Mouse (Mus musculus): Measurements from ENCODE around the gene Osbpl9. TPM values are rescaled to one million over a fixed set of nuclear protein-coding genes. Genes with fewer than 3 reads are reported as not detected.

Gene Osbpl9
- polyA plus RNA-seq, 1 experiment from 2014 or later: 87.9 TPM

DNA sequence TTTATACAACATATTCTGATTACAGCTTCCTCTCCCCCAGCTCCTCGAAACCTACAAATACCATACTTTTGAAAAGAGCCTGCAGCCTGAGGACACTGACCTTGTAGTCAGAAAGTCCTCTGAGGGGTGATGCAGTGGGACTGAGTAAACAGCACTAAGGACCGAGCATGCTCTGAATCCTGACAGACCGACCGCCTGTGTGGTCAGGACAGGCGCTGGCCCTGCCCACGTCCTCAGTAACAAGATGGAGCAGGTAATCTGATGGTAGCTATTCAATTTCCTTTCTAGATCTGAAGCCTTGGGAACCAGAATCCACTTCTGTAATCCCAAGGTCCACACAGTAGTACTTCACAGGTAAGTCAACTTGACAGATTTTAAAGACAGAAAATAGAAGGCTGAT lies 93.1 kb downstream of the Osbpl9 start:
- no peak for ATAC-seq (ENCODE audit: low FRiP score)
- WGBS: 84% methylated on average over 6 of the region's 6 CpGs
- no peak overlapping the region for H3K9ac ChIP-seq
- H3K4me2 ChIP-seq (replicated peaks): no peak overlapping the region
- no peak overlapping the region for H3K27ac ChIP-seq
- 0 out of 2 replicates have a peak, but pooled peaks cover 3% of the 10 kb centered on the region for H3K4me1 ChIP-seq
- H3K9me3 ChIP-seq (replicated peaks): no peaks in the 10 kb centered on the region
- H3K27me3 ChIP-seq: no peaks in the 10 kb centered on the region
- no peak overlapping the region for H3K4me3 ChIP-seq
- no peaks in the 10 kb centered on the region for H3K36me3 ChIP-seq

DNA sequence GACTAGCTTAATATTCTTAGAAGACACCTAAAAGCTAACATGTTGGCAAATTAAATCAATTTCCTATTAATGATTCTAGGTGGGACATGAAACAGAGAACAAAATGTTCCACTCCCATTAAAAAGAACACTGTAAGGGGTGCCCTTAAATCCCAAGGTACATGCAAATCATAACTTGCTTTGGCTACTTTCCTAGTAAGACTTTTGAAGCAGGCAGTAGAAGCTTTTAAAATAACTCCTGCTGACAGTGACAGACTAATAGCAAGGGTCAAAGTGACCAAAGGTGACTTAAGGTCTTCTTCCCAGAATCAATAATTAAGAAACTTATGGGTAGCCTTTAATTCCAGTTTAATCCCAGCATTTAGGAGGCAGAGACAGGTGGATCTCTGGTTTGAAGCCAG lies 95.5 kb downstream of the Osbpl9 start:
- ATAC-seq (ENCODE audit: low FRiP score): no peak
- Histone ChIP-seq H3K4me3 (no peak overlapping the region), H3K4me2 (replicated peaks) (no peak overlapping the region), H3K27me3 (no peaks in the 10 kb centered on the region), H3K9ac (no peak overlapping the region), H3K27ac (no peak overlapping the region), H3K36me3 (no peaks in the 10 kb centered on the region), H3K4me1 (no peaks in the 10 kb centered on the region), H3K9me3 (replicated peaks) (no peaks in the 10 kb centered on the region)

DNA sequence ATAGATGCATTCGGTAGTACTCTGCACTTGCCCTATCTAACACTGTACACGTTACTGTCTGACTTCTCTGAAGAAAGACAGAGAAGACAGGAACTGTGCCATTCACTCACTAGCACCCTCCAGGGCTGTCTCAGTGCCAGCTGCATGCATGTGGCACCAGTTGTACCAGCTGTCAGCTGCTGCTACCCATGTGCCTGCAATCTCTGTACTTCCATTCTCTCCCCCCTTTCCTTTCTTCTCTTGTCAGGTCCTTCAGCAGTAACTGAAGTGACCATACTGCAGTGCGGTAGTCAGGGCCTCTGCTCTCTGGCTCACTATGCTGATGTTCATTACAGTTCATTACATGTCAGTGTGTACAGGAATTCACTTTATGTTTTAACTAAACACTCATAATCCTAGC lies 96.0 kb downstream of the Osbpl9 start:
- H3K9ac ChIP-seq: no peak overlapping the region
- no peak for ATAC-seq (ENCODE audit: low FRiP score)
- no peaks in the 10 kb centered on the region for H3K9me3 ChIP-seq (replicated peaks)
- 88% methylated on average over 3 of the region's 3 CpGs for WGBS
- no peaks in the 10 kb centered on the region for H3K4me1 ChIP-seq
- no peaks in the 10 kb centered on the region for H3K27me3 ChIP-seq
- H3K27ac ChIP-seq: no peak overlapping the region
- no peaks in the 10 kb centered on the region for H3K36me3 ChIP-seq
- no peak overlapping the region for H3K4me3 ChIP-seq
- H3K4me2 ChIP-seq (replicated peaks): no peak overlapping the region

- H3K4me2 ChIP-seq (replicated peaks): no peak overlapping the region
- H3K27me3 ChIP-seq: no peaks in the 10 kb centered on the region
- no peak overlapping the region for H3K9ac ChIP-seq
- no peak overlapping the region for H3K27ac ChIP-seq
- no peaks in the 10 kb centered on the region for H3K36me3 ChIP-seq
- H3K9me3 ChIP-seq (replicated peaks): no peaks in the 10 kb centered on the region
- ATAC-seq (ENCODE audit: low FRiP score): no peak
- H3K4me3 ChIP-seq: no peak overlapping the region
- no peaks in the 10 kb centered on the region for H3K4me1 ChIP-seq
Measured at GRCm38 (mm10) chr4:109105254-109105653, 96.8 kb downstream of the Osbpl9 start.

GRCm38 (mm10) chr4:109103145-109103883 lies 98.8 kb downstream of the Osbpl9 start:
- no peak overlapping the region for H3K4me2 ChIP-seq (replicated peaks)
- H3K27ac ChIP-seq: no peak overlapping the region
- ATAC-seq (ENCODE audit: low FRiP score): no peak
- H3K9me3 ChIP-seq (replicated peaks): no peaks in the 10 kb centered on the region
- no peaks in the 10 kb centered on the region for H3K4me1 ChIP-seq
- 80% methylated on average over 9 of the region's 9 CpGs for WGBS
- H3K36me3 ChIP-seq: no peaks in the 10 kb centered on the region
- no peak overlapping the region for H3K4me3 ChIP-seq
- H3K9ac ChIP-seq: no peak overlapping the region
- H3K27me3 ChIP-seq: no peaks in the 10 kb centered on the region

DNA sequence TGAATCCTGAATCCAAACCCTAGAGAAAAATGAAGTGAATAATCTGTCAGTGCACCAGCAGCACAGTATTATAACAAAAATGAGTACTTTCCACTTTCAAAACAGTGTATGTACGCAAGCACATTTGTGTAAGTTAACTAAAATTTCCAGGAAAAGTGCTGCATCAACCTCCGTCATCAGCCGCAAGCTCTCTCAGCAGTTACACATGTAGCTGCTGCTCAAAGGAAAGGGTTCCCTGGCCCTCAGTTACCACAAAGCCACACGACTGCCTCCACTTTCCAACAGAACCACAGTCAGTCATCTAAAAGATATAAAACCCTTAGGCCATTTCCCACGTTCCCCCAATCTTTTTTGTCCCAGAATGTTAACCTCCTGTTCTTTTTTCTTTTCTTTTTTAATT lies 99.5 kb downstream of the Osbpl9 start:
- Histone ChIP-seq H3K27ac (no peak overlapping the region), H3K27me3 (no peaks in the 10 kb centered on the region), H3K36me3 (no peaks in the 10 kb centered on the region), H3K9ac (no peak overlapping the region), H3K4me2 (replicated peaks) (no peak overlapping the region), H3K9me3 (replicated peaks) (no peaks in the 10 kb centered on the region), H3K4me1 (no peaks in the 10 kb centered on the region), H3K4me3 (no peak overlapping the region)
- 94% methylated on average over 5 of the region's 5 CpGs for WGBS
- ATAC-seq (ENCODE audit: low FRiP score): no peak

DNA sequence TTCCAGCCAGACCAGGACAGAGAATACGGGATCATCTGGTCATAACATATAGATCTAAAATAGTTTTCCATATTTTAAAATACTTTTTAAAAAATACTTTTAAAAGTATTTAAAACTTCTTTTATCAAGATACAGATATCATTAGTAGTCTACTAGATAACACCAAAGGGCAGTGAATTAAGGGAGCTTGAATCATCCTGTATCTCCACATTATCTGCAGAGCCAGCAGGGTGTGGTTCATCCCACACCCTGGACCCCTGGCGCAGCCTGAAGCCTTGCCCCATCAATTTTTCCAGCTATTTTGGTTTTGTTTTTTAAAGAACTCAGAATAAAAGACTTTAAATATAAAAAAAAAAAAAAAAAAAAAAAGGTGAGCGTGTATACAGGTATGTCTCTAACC lies 103.2 kb downstream of the Osbpl9 start:
- Histone ChIP-seq H3K4me2 (replicated peaks) (no peak overlapping the region), H3K27ac (no peak overlapping the region), H3K9ac (no peak overlapping the region), H3K27me3 (no peaks in the 10 kb centered on the region), H3K4me1 (no peaks in the 10 kb centered on the region), H3K9me3 (replicated peaks) (no peaks in the 10 kb centered on the region), H3K4me3 (no peak overlapping the region), H3K36me3 (0 out of 2 replicates have a peak, but pooled peaks cover 6% of the 10 kb centered on the region)
- 98% methylated on average over 3 of the region's 3 CpGs for WGBS
- ATAC-seq (ENCODE audit: low FRiP score): no peak

DNA sequence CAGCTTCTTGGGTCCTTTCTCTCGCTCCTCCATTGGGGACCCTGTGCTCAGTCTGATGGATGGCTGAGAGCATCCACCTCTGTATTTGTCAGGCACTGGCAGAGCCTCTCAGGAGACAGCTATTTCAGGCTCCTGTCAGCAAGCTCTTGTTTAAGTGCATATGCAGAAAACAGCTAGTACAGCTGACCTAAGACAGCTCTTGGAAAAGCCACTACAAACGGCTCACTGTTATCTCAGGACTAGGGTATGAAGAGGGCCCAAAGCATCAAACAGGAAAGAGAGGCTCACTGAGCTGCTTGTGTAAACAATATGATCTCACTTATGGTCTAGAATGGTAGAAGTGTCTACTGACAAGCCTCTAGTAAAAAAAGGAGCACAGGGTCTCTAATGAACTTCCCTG lies 107.8 kb downstream of the Osbpl9 start:
- ATAC-seq (ENCODE audit: low FRiP score): no peak
- 0 out of 2 replicates have a peak, but pooled peaks cover 8% of the 10 kb centered on the region for H3K36me3 ChIP-seq
- H3K9ac ChIP-seq: no peak overlapping the region
- no peaks in the 10 kb centered on the region for H3K4me1 ChIP-seq
- H3K27ac ChIP-seq: no peak overlapping the region
- H3K9me3 ChIP-seq (replicated peaks): no peaks in the 10 kb centered on the region
- 63% methylated on average over 2 of the region's 2 CpGs for WGBS
- no peak overlapping the region for H3K4me3 ChIP-seq
- no peaks in the 10 kb centered on the region for H3K27me3 ChIP-seq
- H3K4me2 ChIP-seq (replicated peaks): no peak overlapping the region

DNA sequence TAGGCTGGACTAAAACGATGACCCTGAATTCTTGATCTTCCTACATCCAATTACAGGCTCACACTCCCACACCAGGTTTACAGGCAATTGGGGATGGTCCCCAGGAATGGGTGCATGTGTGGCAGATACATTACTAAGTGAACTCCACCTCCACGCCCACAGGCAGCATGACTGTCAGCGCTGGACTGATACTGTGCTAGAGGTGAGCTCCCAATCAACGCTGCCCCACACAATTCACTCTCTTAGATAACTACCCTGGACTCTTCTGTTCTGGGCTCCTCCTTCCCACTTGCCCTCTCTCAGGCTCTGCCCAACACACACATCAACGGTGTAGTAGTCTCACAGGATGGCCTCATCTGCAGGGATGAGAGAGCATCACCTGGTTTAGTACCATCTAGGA lies 109.7 kb downstream of the Osbpl9 start:
- 0 out of 2 replicates have a peak, but pooled peaks cover 8% of the 10 kb centered on the region for H3K36me3 ChIP-seq
- no peak for ATAC-seq (ENCODE audit: low FRiP score)
- H3K27me3 ChIP-seq: no peaks in the 10 kb centered on the region
- no peaks in the 10 kb centered on the region for H3K9me3 ChIP-seq (replicated peaks)
- no peak overlapping the region for H3K4me3 ChIP-seq
- WGBS: 90% methylated on average over 5 of the region's 5 CpGs
- no peak overlapping the region for H3K9ac ChIP-seq
- no peaks in the 10 kb centered on the region for H3K4me1 ChIP-seq
- no peak overlapping the region for H3K27ac ChIP-seq
- H3K4me2 ChIP-seq (replicated peaks): no peak overlapping the region

DNA sequence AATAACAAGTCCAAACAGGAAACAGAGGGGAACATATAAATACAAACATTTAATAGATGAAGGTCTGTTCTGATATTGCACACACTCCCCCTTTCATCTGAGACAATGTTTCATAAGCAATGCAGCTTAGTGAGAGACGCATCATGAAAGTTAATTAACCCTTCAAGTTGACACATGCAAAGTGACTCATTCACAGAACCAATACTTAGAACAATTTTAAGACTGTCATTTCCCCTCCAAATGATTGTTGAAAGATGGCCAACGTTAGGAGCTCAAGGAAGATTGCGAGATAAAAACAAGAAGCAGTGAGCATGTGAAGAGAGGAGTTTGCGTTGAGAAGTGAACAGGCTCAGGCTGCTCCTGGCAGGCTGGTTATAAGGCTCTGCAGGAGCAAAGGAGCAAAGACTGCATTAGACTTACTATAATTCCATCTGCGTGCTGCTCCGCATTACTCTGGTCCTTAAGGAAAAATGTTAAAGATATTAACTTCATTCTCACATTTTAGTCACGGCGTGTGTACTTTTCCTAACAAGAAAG lies 110.8 kb downstream of the Osbpl9 start:
- ATAC-seq (ENCODE audit: low FRiP score): no peak
- H3K36me3 ChIP-seq: 0 out of 2 replicates have a peak, but pooled peaks cover 2% of the 10 kb centered on the region
- H3K4me3 ChIP-seq: no peak overlapping the region
- no peak overlapping the region for H3K9ac ChIP-seq
- no peaks in the 10 kb centered on the region for H3K4me1 ChIP-seq
- WGBS: 93% methylated on average over 8 of the region's 8 CpGs
- H3K4me2 ChIP-seq (replicated peaks): no peak overlapping the region
- H3K9me3 ChIP-seq (replicated peaks): no peaks in the 10 kb centered on the region
- H3K27me3 ChIP-seq: no peaks in the 10 kb centered on the region
- H3K27ac ChIP-seq: no peak overlapping the region

GRCm38 (mm10) chr4:109089999-109090398 lies 112.1 kb downstream of the Osbpl9 start:
- H3K9ac ChIP-seq: no peak overlapping the region
- no peak overlapping the region for H3K27ac ChIP-seq
- H3K4me3 ChIP-seq: no peak overlapping the region
- H3K4me1 ChIP-seq: no peaks in the 10 kb centered on the region
- no peaks in the 10 kb centered on the region for H3K27me3 ChIP-seq
- ATAC-seq (ENCODE audit: low FRiP score): no peak
- no peak overlapping the region for H3K4me2 ChIP-seq (replicated peaks)
- 0 out of 2 replicates have a peak, but pooled peaks cover 2% of the 10 kb centered on the region for H3K36me3 ChIP-seq
- 81% methylated on average over 6 of the region's 6 CpGs for WGBS
- no peaks in the 10 kb centered on the region for H3K9me3 ChIP-seq (replicated peaks)

DNA sequence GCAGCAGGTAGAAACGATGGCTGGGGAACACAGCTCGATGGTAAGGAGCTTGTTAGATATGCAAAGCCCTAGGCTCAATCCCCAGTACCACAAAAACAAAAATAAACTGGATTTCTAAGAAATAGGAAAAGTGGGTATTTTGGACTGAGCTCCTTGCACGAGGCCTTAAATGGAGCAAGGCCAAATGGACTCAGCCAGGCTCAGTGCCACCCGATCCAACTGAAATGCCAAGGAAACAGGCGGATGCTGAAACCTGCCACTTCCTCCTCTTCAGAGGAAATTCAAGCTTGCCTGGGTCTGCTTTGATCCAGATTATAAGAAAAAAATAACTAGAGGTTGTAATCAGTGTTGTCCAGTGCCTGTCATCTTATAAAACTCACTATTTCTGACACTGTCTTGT lies 112.9 kb downstream of the Osbpl9 start:
- H3K27me3 ChIP-seq: no peaks in the 10 kb centered on the region
- WGBS: 92% methylated on average over 5 of the region's 5 CpGs
- ATAC-seq (ENCODE audit: low FRiP score): no peak

DNA sequence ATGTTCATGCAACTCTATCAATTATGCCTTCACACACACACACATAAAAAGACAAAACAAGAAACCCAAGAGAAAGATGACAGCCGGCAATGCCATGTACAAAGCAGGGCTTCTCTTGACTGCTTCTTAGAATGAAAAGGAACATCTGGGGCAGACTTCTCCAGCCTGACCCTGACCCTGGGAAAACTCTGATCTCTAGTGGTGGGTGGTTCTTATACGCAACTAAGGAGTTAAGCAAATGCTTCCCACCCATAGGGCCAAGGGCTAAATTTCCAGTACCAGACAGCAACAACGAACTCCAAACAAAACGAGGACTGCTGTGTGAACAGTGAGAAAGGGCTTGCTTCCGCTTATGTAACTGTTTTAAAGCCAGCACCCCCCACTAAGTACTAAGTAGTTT lies 122.0 kb downstream of the Osbpl9 start:
- Histone ChIP-seq H3K4me2 (replicated peaks) (no peak overlapping the region), H3K36me3 (peaks cover 35% of the 10 kb centered on the region), H3K27me3 (no peaks in the 10 kb centered on the region), H3K9ac (no peak overlapping the region), H3K4me1 (no peaks in the 10 kb centered on the region), H3K27ac (no peak overlapping the region), H3K9me3 (replicated peaks) (no peaks in the 10 kb centered on the region), H3K4me3 (no peak overlapping the region)
- ATAC-seq (ENCODE audit: low FRiP score): no peak
- 77% methylated on average over 5 of the region's 5 CpGs for WGBS

More for the DNA sequence above, 112.9 kb downstream of the Osbpl9 start:
- Histone ChIP-seq H3K4me3 (no peak overlapping the region), H3K36me3 (0 out of 2 replicates have a peak, but pooled peaks cover 2% of the 10 kb centered on the region), H3K9me3 (replicated peaks) (no peaks in the 10 kb centered on the region), H3K27ac (no peak overlapping the region), H3K4me2 (replicated peaks) (no peak overlapping the region), H3K9ac (no peak overlapping the region), H3K4me1 (no peaks in the 10 kb centered on the region)

All from hindbrain, embryonic 12.5 days (tissue).